Mouse (Mus musculus) adrenal gland, postnatal 10 days (tissue): Measurements from ENCODE around the gene Tmem177. TPM values are rescaled to one million over a fixed set of nuclear protein-coding genes. Genes with fewer than 3 reads are reported as not detected.
A peak's percentile ranks its signal among the peaks of the same experiment; 100 is the strongest.

Source experiments
- DNase-seq: peaks from one replicate; pipeline ENCODE4 v3.0.0; 2021; ENCODE audit warnings: mixed read lengths
- long read RNA-seq, 2 experiments: library from polyadenylated mRNA; stranded (forward); transcript quantifications; one replicate each; pipeline ENCODE4 v2.0.0; 2021
- total RNA-seq, 2 experiments: library from RNA; stranded (reverse); gene quantifications; 2 replicates each; pipeline ENCODE4 v1.2.3; 2021

The Tmem177 gene
- total RNA-seq: 1 to 10 TPM; 8.0 to 10.0 TPM
- long read RNA-seq, experiment 1, transcript Tmem177-201 (2 exons, 3,341 nt): major isoform, 14 of 21 reads
- long read RNA-seq, experiment 1, partial matches to known transcripts: 0 of 21 reads
- long read RNA-seq, experiment 1, other reads (novel, unspliced or antisense): 7 of 21 reads
- long read RNA-seq, experiment 2, transcript Tmem177-201 (2 exons, 3,341 nt): major isoform, 20 of 22 reads
- long read RNA-seq, experiment 2, partial matches to known transcripts: 0 of 22 reads
- long read RNA-seq, experiment 2, other reads (novel, unspliced or antisense): 2 of 22 reads

DNA sequence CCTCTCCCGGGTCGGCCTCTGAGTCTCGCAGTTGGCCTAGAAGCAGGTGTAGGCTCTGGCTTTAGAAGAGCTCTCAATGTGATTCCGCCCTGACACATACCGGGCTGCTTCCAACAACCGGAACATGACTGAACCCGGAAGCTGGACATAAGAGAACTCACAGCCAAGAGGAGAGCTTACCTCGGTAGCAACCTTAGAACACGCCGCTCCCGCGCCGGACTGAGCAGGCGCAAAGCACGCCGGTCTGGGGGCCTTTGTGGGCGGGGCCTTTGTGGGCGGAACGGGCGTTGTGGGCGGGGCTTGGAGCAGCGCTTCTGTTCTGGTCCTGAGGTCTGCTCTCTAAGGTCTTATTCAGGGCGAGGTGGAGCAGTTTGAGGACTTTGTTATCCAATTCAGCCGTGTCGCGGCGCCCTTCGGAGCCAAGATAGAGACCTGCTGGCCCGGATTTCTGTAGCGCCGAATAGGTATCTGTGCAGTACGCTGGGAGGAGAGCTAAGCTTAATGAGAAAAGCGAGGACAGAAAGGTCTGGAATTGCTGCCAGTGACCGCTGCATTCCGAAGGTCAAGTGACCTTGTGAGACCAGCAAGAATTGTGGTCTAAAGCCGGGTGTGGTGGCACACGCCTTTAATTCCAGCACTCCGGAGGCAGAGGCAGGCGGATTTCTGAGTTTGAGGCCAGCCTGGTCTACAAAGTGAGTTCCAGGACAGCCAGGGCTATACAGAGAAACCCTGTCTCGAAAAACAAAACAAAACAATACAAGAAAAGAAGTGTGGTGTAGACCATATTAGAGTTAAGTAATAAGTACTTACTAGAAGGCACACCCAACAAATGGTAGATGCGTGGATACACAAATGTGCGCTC, at the start of gene Tmem177:
TSS of gene Tmem177 (minus strand) at position 256 of the 862 bp plus-strand sequence.
- DNase-seq: peak; percentile 98

DNA sequence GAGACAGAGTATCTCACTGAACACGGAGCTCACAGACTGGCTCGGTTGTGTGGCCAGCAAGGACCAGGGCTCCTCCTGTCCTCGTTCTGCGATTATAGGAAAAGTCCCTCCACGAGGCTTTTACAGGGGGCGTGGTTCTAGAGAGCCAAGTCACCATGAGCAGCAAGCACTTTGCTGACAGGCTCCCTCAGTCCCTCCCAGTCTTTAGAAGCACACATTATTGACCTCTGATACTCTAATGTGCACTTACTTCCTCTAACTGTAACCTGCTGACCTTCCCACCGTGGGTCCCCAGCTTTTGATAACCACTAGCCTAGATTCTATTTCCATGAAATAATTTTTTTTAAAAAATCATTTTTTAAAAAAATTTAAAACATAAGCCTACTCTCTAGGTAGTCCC, 46.9 kb upstream of the Tmem177 start:
- DNase-seq: no peak

DNA sequence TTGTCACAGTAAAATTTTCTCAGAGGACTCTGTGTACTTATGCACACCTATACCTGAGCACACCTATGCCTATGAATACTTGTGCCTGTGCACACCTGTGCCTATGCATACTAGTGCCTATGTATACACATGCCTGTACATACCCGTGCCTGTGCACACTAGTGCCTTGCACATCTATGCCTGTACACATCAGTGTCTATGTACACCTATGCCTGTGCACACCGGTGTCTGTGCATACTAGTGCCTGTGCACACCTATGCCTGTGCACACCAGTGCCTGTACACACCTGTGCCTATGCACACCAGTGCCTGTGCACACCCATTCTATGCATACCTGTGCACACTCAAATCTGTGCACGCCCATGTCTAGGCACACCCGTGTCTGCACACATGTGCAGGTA, 46.5 kb upstream of the Tmem177 start:
- no peak for DNase-seq

GRCm38 (mm10) chr1:119957716-119958222, 44.8 kb upstream of the Tmem177 start:
- no peak for DNase-seq

DNA sequence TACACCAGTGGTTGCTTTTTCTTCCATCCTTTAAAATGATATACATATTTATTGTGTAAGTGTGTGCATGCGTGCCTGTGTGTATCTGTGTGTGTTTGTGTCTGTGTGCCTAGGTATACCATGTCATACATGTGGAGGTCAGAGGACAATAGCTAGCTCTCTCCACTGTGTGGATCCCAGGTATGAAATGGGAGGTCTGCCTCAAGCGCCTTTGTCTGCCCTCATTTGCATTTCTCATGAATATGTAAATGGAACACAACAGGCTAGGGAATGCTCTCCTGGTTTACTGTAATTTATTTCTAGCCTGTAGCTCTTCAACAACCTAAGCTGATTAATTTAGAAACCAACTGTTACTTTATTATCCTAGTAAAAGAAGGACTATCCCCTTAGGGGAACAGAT, 41.7 kb upstream of the Tmem177 start:
- DNase-seq: no peak

- DNase-seq: no peak
Observed at GRCm38 (mm10) chr1:119953456-119953855, 40.4 kb upstream of the Tmem177 start.

- DNase-seq: no peak
Observed at GRCm38 (mm10) chr1:119950086-119950485, 37.1 kb upstream of the Tmem177 start.

GRCm38 (mm10) chr1:119936861-119937260, 23.9 kb upstream of the Tmem177 start:
- DNase-seq: no peak

- DNase-seq: no peak
Observed at GRCm38 (mm10) chr1:119931421-119932150, 18.6 kb upstream of the Tmem177 start.

DNA sequence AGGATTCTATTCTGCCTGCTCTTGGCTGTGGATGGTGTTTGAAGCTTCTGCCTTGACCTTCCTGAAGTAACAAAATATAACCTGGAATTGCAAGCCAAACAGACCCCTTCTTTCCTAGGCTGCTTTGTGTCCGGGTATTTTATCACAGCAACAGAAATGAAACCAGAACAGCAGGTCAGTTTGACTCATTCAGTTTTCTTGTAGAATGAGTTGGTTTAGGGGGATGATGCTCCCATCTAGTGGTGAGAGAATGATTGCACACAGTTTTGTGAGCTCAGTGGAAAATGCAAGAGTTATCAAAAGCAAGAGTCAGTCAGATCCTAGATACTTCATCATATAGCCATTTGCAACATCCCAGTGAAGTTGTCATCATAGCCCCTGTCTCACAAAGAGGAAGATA, 16.7 kb upstream of the Tmem177 start:
- DNase-seq: peak; percentile 19

GRCm38 (mm10) chr1:119919299-119919698, 6.3 kb upstream of the Tmem177 start:
- peak; percentile 58 for DNase-seq

- DNase-seq: no peak
Observed at GRCm38 (mm10) chr1:119916823-119917371, 3.9 kb upstream of the Tmem177 start.

DNA sequence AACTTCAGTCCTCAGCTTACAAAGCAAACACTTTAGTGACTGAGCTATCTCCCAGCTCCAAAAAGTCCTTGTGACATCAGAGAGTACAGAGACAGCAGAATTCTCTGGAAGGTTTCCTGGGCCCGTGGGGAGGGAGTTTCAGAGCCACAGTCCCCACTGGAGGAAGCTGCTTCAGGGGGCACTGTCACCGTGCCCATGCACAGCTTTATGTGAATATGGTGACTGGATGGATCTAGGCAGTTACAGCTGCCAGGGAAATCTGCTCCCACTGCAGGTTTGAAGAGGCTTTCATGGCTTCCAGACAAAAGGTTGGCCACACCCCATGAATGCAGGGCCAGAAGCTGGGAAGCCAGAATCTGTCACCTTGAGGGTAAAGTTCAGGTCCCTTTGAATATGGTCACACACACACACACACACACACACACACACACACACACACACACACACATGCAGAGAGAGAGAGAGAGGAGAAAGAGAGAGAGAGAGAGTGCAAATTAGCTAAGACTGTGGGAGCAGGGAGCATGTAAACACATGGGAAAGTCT, 5.7 kb downstream of the Tmem177 start:
- no peak for DNase-seq

GRCm38 (mm10) chr1:119903231-119903620, 9.8 kb downstream of the Tmem177 start:
- DNase-seq: no peak

DNA sequence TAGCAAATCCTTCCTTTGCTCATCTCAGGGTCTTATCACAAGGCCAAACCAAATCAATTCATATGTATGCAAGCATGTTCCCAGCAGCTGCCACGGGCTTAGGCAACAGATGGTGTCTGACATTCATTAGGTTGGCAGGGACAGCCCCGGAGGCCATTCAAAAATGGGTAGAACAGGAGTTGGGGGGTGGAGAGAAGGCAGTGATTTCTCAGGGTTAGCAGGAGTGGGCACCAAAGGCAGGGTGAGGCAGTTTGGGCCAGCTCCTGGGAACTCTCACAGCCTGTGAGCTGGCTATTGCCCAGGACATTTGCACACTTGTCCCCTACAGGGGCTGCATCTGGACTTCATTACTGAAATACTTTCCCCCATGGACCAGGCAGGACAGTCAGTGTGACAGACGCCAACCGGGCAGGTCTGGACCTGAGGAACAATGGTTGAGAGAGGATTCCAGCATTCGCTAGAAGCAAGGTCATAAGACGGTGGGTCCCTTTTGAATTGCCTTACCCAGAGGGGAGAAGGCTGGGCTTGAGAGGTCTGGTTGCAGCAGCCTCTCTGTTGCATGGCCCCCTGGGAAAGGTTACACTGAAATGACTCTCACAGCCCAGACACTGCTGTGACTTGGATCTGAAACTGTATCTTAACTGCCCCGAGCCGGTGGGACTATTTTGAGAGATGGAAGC, 10.3 kb downstream of the Tmem177 start:
- DNase-seq: no peak

- DNase-seq: no peak
Observed at GRCm38 (mm10) chr1:119899195-119900123, 13.5 kb downstream of the Tmem177 start.

DNA sequence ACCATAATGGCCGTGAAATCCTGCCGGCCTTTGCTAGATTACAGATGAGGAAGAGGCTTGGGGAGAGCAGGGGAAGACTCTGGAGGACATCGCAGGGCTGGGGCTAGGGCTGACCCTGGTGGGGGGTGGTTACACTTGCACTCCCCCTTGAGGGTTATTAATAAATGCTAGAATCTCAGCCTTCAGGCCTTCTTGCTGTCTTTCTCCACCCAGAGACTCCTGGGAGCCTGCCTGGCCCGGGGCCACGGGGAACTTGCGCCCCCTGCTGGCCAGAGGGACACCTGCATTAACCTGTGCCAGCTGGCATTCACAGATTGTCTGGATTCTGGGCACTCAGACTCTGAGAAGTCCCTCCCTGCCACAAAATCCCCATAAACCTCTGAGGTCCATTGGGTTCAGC, 18.1 kb downstream of the Tmem177 start:
- DNase-seq: peak; percentile 87

DNA sequence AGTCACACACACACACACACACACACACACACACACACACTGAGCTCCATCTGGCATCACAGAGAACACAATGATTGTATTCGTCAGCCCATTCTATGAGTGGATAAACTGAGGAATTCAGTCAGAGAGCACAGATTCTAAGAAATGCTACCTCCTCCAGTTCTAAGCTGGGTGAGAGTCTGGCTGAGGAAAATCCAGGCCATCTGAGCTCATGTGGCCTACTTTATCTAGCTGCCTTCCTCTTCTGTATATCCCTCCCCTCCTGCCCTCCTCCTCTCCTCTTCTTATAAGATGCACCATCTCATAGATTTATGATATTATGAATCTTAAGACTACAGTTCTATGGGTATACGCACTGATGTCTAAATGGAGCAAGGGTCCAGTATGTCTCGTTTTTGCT, 19.4 kb downstream of the Tmem177 start:
- DNase-seq: no peak

- no peak for DNase-seq
Observed at GRCm38 (mm10) chr1:119892933-119893332, 20.1 kb downstream of the Tmem177 start.

DNA sequence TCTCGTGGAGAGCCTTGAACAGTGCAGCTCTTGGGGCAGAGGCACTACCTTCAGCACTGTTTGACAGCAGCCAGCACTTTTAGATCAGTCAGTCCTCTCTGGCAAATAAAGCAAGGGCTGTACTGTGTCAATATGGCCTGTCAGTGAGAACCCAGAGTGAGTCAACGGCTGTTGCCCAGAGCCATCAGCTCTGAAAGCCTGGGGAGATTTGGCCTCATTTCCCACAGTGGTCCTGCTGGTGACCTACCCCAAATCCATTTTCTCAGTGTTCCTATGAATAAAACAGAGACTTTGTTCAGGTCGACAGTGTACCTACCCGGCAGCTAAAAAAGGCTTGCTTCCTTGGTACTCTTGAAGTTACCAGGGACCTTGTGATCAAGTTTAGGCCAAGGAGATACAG, 21.1 kb downstream of the Tmem177 start:
- DNase-seq: no peak
